Mouse (Mus musculus) liver, postnatal 0 days (tissue): ENCODE data around the gene Nectin2.

ENCODE experiments used
- CTCF ChIP-seq: sonication (generic); IDR thresholded peaks from 2 replicates; pipeline ENCODE4 v1.5.1; 2016; ENCODE audit warnings: antibody characterized with exemption, low read depth
- EP300 ChIP-seq: IDR thresholded peaks from 2 replicates; pipeline ENCODE4 v1.6.1; 2016; ENCODE audit warnings: antibody characterized with exemption, low read depth, mild to moderate bottlenecking

- TF ChIP-seq CTCF (no peak), EP300 (no peak)
These were observed 23.7 kb downstream of the Nectin2 start for GRCm38 (mm10) chr7:19726541-19726940.
